11 mouse cellular contexts compared by ENCODE assay signal in the genomic region with DNA sequence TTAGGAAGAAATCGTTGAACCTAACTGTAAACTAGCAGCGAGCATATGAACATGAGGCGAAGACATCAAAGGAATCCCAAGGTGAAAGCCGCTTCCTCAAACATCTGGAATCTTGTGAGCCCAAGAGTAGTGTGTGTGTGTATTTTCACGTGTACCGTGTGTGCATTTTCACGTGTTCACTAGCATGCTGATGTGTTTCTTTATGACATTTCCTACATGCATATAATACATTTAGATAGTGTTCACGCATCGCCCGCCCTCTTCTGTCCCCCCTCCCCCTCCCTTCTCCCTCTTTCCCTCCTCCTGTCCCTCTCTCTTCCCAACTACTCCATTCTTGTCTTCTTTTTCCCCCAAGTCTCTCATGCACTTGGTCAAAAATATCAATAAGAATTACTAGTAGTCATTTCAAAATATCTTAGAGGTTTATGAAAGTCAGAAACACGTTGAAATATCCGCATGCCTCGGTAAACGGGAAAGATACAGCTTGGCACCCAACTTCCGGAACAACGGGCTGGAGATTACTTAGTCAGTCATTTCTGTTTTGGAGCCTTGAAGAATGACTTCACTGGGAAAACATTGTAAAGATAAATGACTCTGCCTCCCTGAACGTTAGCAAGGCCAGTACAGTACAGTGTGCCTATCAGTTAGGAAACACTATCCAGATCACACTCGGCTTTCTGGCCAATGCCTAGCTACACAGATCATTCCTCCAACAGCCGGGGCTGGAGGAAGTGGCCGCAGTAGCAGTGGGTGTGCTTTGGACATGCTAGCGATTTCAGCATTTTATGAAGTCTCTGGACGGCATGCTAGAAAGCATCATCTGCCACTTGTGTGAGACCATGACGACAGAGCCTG. TPM values are rescaled to one million over a fixed set of nuclear protein-coding genes. Genes with fewer than 3 reads are reported as not detected.
DNase-seq lines count a peak whose midpoint lies in the region; ATAC-seq and TF ChIP-seq lines count a peak whose summit lies in the region.
"Had no signal": no experiment of that assay in that cellular context is flagged by ENCODE, and none has a peak within 500 bp of the region (broad histone marks: within the 10 kb centered on the region; RNA-seq: fewer than 3 reads in every experiment).

No protein-coding gene starts in this region.

- H3K27me3 ChIP-seq in kidney, embryonic 14.5 days (ENCODE audit: control insufficient read depth, insufficient read depth, low read length), result no peaks in the 10 kb centered on the region
- H3K27me3 ChIP-seq in heart, postnatal 0 days (ENCODE audit: control insufficient read depth, insufficient read depth, low read length), result no peaks in the 10 kb centered on the region

- no peak overlapping the region for H3K4me3 ChIP-seq in kidney, embryonic 14.5 days (ENCODE audit: low read length)
- no peak overlapping the region for H3K4me3 ChIP-seq in bone marrow, adult 2 months (replicated peaks; ENCODE audit: control insufficient read depth, low read depth, low read length)
- H3K4me3 ChIP-seq in heart, postnatal 0 days (ENCODE audit: low read depth, low read length), result peak overlapping the region; percentile 35

- no peak for DNase-seq in kidney, adult 18-20 months
- DNase-seq in heart, postnatal 0 days (ENCODE audit: low spot score), result peak; percentile 82
- peak; percentile 41 for DNase-seq in lung, postnatal 36 days
- no peak for DNase-seq in left cerebral cortex, postnatal 25 days (ENCODE audit: low spot score in 2 of 2)
- DNase-seq in layer of hippocampus, postnatal 14 days (ENCODE audit: low spot score in 2 of 2), result no peak
- DNase-seq in left cerebral cortex, postnatal 10 days (ENCODE audit: extremely low spot score in 1 of 2, low spot score in 2 of 2), result no peak
- DNase-seq: gastrocnemius, postnatal 14 days; right cerebral cortex, postnatal 14 days had no signal

- 76% methylated on average over 23 of the region's 23 CpGs for WGBS in kidney, embryonic 14.5 days
- WGBS in bone marrow, adult 2 months, result 75% methylated on average over 23 of the region's 23 CpGs
- WGBS in heart, postnatal 0 days, result 35% methylated on average over 23 of the region's 23 CpGs

- ATAC-seq in kidney, embryonic 14.5 days (ENCODE audit: low FRiP score, low TSS enrichment), result peak; percentile 52; the same call in 1 of the 2 replicates
- peak; percentile 85 for ATAC-seq in heart, postnatal 0 days (ENCODE audit: insufficient read depth, low read depth)
- ATAC-seq: midbrain, embryonic 16.5 days had no signal

- H3K36me3 ChIP-seq in kidney, embryonic 14.5 days (ENCODE audit: control insufficient read depth, insufficient read depth, low read length), result no peaks in the 10 kb centered on the region; the same call in 1 of the 2 replicates
- H3K36me3 ChIP-seq in heart, postnatal 0 days (replicated peaks; ENCODE audit: control insufficient read depth, insufficient read depth, low read length), result peaks cover 14% of the 10 kb centered on the region; the same call in 1 of the 2 replicates

- TF ChIP-seq CTCF in bone marrow, adult 2 months (IDR thresholded peaks at IDR 0.05; ENCODE audit: control insufficient read depth, insufficient read depth, low read length), result no peak
- no peak for TF ChIP-seq CTCF in heart, postnatal 0 days (IDR thresholded peaks at IDR 0.05; ENCODE audit: low read depth)

- no peak overlapping the region for H3K9ac ChIP-seq in kidney, embryonic 14.5 days (ENCODE audit: low read depth, low read length)
- peak overlapping the region; percentile 32; the same call in 1 of the 2 replicates for H3K9ac ChIP-seq in heart, postnatal 0 days (replicated peaks; ENCODE audit: low read depth, low read length)

- no peak for TF ChIP-seq EP300 in heart, postnatal 0 days (IDR thresholded peaks at IDR 0.05; ENCODE audit: low read depth)

- H3K9me3 ChIP-seq in kidney, embryonic 14.5 days (ENCODE audit: control insufficient read depth, low read length), result no peaks in the 10 kb centered on the region
- H3K9me3 ChIP-seq in heart, postnatal 0 days (replicated peaks; ENCODE audit: control insufficient read depth, low read length), result no peaks in the 10 kb centered on the region

- no peak overlapping the region for H3K4me2 ChIP-seq in kidney, embryonic 14.5 days (replicated peaks; ENCODE audit: low read depth, low read length)
- peak overlapping the region; percentile 57 for H3K4me2 ChIP-seq in heart, postnatal 0 days (ENCODE audit: low read depth, low read length)

- H3K4me1 ChIP-seq in kidney, embryonic 14.5 days (ENCODE audit: control insufficient read depth, insufficient read depth, low read length), result no peaks in the 10 kb centered on the region
- H3K4me1 ChIP-seq in bone marrow, adult 2 months (ENCODE audit: control insufficient read depth, insufficient read depth, low read length), result no peaks in the 10 kb centered on the region; the same call in 1 of the 2 replicates
- peaks cover 63% of the 10 kb centered on the region for H3K4me1 ChIP-seq in heart, postnatal 0 days (ENCODE audit: control insufficient read depth, insufficient read depth)

- intact Hi-C loops in left cerebral cortex, postnatal 25 days (cut with DNase I), result no loop called here
- intact Hi-C loops in left cerebral cortex, postnatal 10 days (cut with DNase I), result no loop called here

- H3K27ac ChIP-seq in kidney, embryonic 14.5 days (ENCODE audit: low read depth, low read length), result no peak overlapping the region
- H3K27ac ChIP-seq in bone marrow, adult 2 months (ENCODE audit: control insufficient read depth, insufficient read depth, low read depth, low read length, poor library complexity), result peak overlapping the region; percentile 48
- H3K27ac ChIP-seq in heart, postnatal 0 days (ENCODE audit: low read depth), result peak overlapping the region; percentile 72

- no peak for TF ChIP-seq POLR2A in bone marrow, adult 2 months (IDR thresholded peaks at IDR 0.05; ENCODE audit: borderline replicate concordance, control insufficient read depth, low read depth, low read length)

RNA-seq across cellular contexts. Expression of a gene that starts 8.5 kb away (rescaled TPM):
- polyA plus RNA-seq in kidney, embryonic 14.5 days (2014; fragmentation: Nextera tagmentation; extraction: Ambion mirVana), result 13.1 and 14.2 TPM in 2 replicates
- 9.2 and 9.7 TPM in 2 replicates for polyA plus RNA-seq in bone marrow, adult 2 months (2011; ENCODE audit: insufficient read depth, insufficient read length, low replicate concordance, missing spikeins)
- total RNA-seq in heart, postnatal 0 days (2014; rRNA removed; ENCODE audit: low replicate concordance), result 5.0 and 19.9 TPM in 2 replicates
- 11.1 and 14.9 TPM in 2 replicates for polyA plus RNA-seq in heart, postnatal 0 days (2015; fragmentation: Nextera tagmentation; extraction: Ambion mirVana)
- total RNA-seq in left cerebral cortex, postnatal 25 days (2021), result 10 to 100 TPM; 30.4 to 35.0 TPM
- total RNA-seq in layer of hippocampus, postnatal 14 days (2021), result 10 to 100 TPM; 29.0 to 32.0 TPM
- total RNA-seq in left cerebral cortex, postnatal 10 days (2021), result 10 to 100 TPM; 28.4 to 34.0 TPM

Comparison
In these comparisons a context has a peak if more than half of its experiments do, and no peak if none do; other contexts are left out.
1. DNase-seq: peak in heart, postnatal 0 days (single experiment) and lung, postnatal 36 days (single experiment); none in kidney, adult 18-20 months (single experiment), left cerebral cortex, postnatal 25 days (0 of 2), layer of hippocampus, postnatal 14 days (0 of 2) and left cerebral cortex, postnatal 10 days (0 of 2).